Mouse (Mus musculus) brain, embryonic 14.5 days (tissue): ENCODE results near the gene Fads3.

ENCODE experiments used
- CTCF ChIP-seq: fragments of 200-500 bp; IDR thresholded peaks from 2 replicates; pipeline ENCODE4 v1.5.1; 2012; ENCODE audit warnings: inconsistent platforms, mild to moderate bottlenecking, moderate library complexity, borderline replicate concordance; ENCODE audit not compliant: insufficient read depth, insufficient read length; ENCODE audit errors: extremely low read depth
- POLR2A ChIP-seq: fragments of 200-500 bp; IDR thresholded peaks from 2 replicates; pipeline ENCODE4 v1.6.1; 2012; ENCODE audit warnings: mild to moderate bottlenecking, inconsistent platforms, borderline replicate concordance; ENCODE audit not compliant: poor library complexity, insufficient read depth, insufficient read length, severe bottlenecking; ENCODE audit errors: extremely low read depth

- TF ChIP-seq CTCF, result no peak
- no peak for TF ChIP-seq POLR2A
Measured at GRCm38 (mm10) chr19:10107051-10107611, 65.8 kb downstream of the Fads3 start.
